ENCODE assay signal across 8 mouse cellular contexts in genomic region chr2:167679902-167680430, GRCm38 (mm10). TPM values are rescaled to one million over a fixed set of nuclear protein-coding genes. Genes with fewer than 3 reads are reported as not detected.
A peak's percentile ranks its signal among the peaks of the same experiment; 100 is the strongest.
DNase-seq lines count a peak whose midpoint lies in the region; ATAC-seq and TF ChIP-seq lines count a peak whose summit lies in the region.

No protein-coding gene starts in this region.

- no peaks in the 10 kb centered on the region for H3K9me3 ChIP-seq in hindbrain, embryonic 12.5 days (replicated peaks)

- H3K4me2 ChIP-seq in hindbrain, embryonic 12.5 days (replicated peaks): no peak overlapping the region

- 3% methylated on average over 13 of the region's 13 CpGs for WGBS in cerebellum, adult 2 months
- 7% methylated on average over 13 of the region's 13 CpGs for WGBS in hindbrain, embryonic 12.5 days

- no peak overlapping the region for H3K27ac ChIP-seq in cerebellum, adult 2 months (ENCODE audit: insufficient read depth, low read length)
- H3K27ac ChIP-seq in hindbrain, embryonic 12.5 days: no peak overlapping the region

- POLR2A ChIA-PET in Patski (lab: Charles Lee): interaction anchor here (0.6 to 1.4 kb wide), 2 partner anchors 216 to 285 kb away, joined by 3 to 6 read pairs; no protein-coding TSS in a partner anchor

- no peak overlapping the region for H3K4me3 ChIP-seq in cerebellum, adult 2 months (replicated peaks; ENCODE audit: insufficient read depth, low read depth, low read length)
- H3K4me3 ChIP-seq in hindbrain, embryonic 12.5 days: no peak overlapping the region

- CTCF ChIA-PET in Patski (lab: Charles Lee): interaction anchor here (0.7 to 5.2 kb wide), 19 partner anchors 9 to 270 kb away, joined by 3 to 94 read pairs (median 5); partner anchors contain the start of gene Gm20431

- TF ChIP-seq POLR2A in cerebellum, adult 2 months (IDR thresholded peaks at IDR 0.05; ENCODE audit: borderline replicate concordance, insufficient read depth, low read length): no peak

- no peaks in the 10 kb centered on the region for H3K27me3 ChIP-seq in Patski
- no peaks in the 10 kb centered on the region for H3K27me3 ChIP-seq in cerebellum, adult 2 months (ENCODE audit: control insufficient read depth, insufficient read depth, low read length)
- no peaks in the 10 kb centered on the region for H3K27me3 ChIP-seq in hindbrain, embryonic 12.5 days

- TF ChIP-seq CTCF in Patski (IDR thresholded peaks at IDR 0.05): no peak
- peak; percentile 93 for TF ChIP-seq CTCF in cerebellum, adult 2 months (IDR thresholded peaks at IDR 0.05; ENCODE audit: borderline replicate concordance, insufficient read depth, low read depth, low read length)

- no peak overlapping the region for H3K9ac ChIP-seq in hindbrain, embryonic 12.5 days

- H3K36me3 ChIP-seq in hindbrain, embryonic 12.5 days: no peaks in the 10 kb centered on the region

- ATAC-seq in Patski: peak; percentile 28
- ATAC-seq in hindbrain, embryonic 12.5 days (ENCODE audit: low FRiP score): peak; percentile 77

- no peak for DNase-seq in Patski (ENCODE audit: low read depth, low spot score)
- peak; percentile 71 to 79 for DNase-seq in cerebellum, adult 2 months
- peak; percentile 83 for DNase-seq in forelimb bud, embryonic 11.5 days (ENCODE audit: low read depth, low spot score)
- peak; percentile 75 to 81 for DNase-seq in layer of hippocampus, postnatal 36 days
- DNase-seq in lung, postnatal 4 days: peak; percentile 86 to 90
- peak; percentile 78 to 83 for DNase-seq in right cerebral cortex, postnatal 10 days (ENCODE audit: low spot score in 2 of 2)
- DNase-seq in yolk sac, embryonic 10.5 days (ENCODE audit: low spot score): no peak

- in situ Hi-C loops in Patski (cut with MboI; ENCODE audit: low pct_unique_long_range_greater_than_20kb): loop anchor here (5.0 kb wide), 1 partner anchor 38 kb away; no protein-coding TSS in a partner anchor

- H3K4me1 ChIP-seq in cerebellum, adult 2 months (ENCODE audit: control insufficient read depth, insufficient read depth, low read length): no peaks in the 10 kb centered on the region
- H3K4me1 ChIP-seq in hindbrain, embryonic 12.5 days: peaks cover 6% of the 10 kb centered on the region; the same call in 1 of the 2 replicates

RNA-seq across cellular contexts. Expression of gene Cebpb, which starts 8.7 kb away (rescaled TPM):
- 129 TPM for polyA plus RNA-seq in Patski (2021)
- polyA plus RNA-seq in cerebellum, adult 2 months (2012; rRNA removed): 8.2 and 8.7 TPM in 2 replicates
- 4.1 and 4.5 TPM in 2 replicates for polyA plus RNA-seq in hindbrain, embryonic 12.5 days (2016; fragmentation: Nextera tagmentation; extraction: Ambion mirVana)
- 10 to 100 TPM; 32.6 to 34.3 TPM for total RNA-seq in layer of hippocampus, postnatal 36 days (2021)

RNA-seq across cellular contexts. Expression of gene Tmem189, which starts 9.7 kb away (rescaled TPM):
- polyA plus RNA-seq in Patski (2021): 36.1 TPM
- 105 and 113 TPM in 2 replicates for polyA plus RNA-seq in cerebellum, adult 2 months (2012; rRNA removed)
- 39.0 and 43.9 TPM in 2 replicates for polyA plus RNA-seq in hindbrain, embryonic 12.5 days (2016; fragmentation: Nextera tagmentation; extraction: Ambion mirVana)
- total RNA-seq in layer of hippocampus, postnatal 36 days (2021): 10 to 100 TPM; 46.2 to 51.6 TPM

RNA-seq across cellular contexts. Expression of gene Gm20431, which starts 18.7 kb away (rescaled TPM):
- polyA plus RNA-seq in Patski (2021): 0.95 TPM
- 12.2 and 15.1 TPM in 2 replicates for polyA plus RNA-seq in cerebellum, adult 2 months (2012; rRNA removed)
- 16.9 and 18.8 TPM in 2 replicates for polyA plus RNA-seq in hindbrain, embryonic 12.5 days (2016; fragmentation: Nextera tagmentation; extraction: Ambion mirVana)
- 10 to 100 TPM; 39.4 to 47.0 TPM for total RNA-seq in layer of hippocampus, postnatal 36 days (2021)

RNA-seq across cellular contexts. Expression of gene Ube2v1, which starts 48.1 kb away (rescaled TPM):
- polyA plus RNA-seq in Patski (2021): 180 TPM
- polyA plus RNA-seq in cerebellum, adult 2 months (2012; rRNA removed): 195 and 219 TPM in 2 replicates
- 290 and 291 TPM in 2 replicates for polyA plus RNA-seq in hindbrain, embryonic 12.5 days (2016; fragmentation: Nextera tagmentation; extraction: Ambion mirVana)
- 100 to 1,000 TPM; 208 to 231 TPM for total RNA-seq in layer of hippocampus, postnatal 36 days (2021)

Comparison
In these comparisons a context has a peak if more than half of its experiments do, and no peak if none do; other contexts are left out.
1. DNase-seq: peak in cerebellum, adult 2 months (2 of 2), forelimb bud, embryonic 11.5 days (single experiment), layer of hippocampus, postnatal 36 days (2 of 2), lung, postnatal 4 days (2 of 2) and right cerebral cortex, postnatal 10 days (2 of 2); none in Patski (single experiment) and yolk sac, embryonic 10.5 days (single experiment).
2. RNA of gene Cebpb, which starts 8.7 kb away (polyA plus RNA-seq): 129 TPM in Patski (single experiment); 8.2 to 8.7 TPM in cerebellum, adult 2 months and 4.1 to 4.5 TPM in hindbrain, embryonic 12.5 days; every median in the first group is over 10 times any median in the second.